30 mouse cellular contexts compared by ENCODE assay signal in genomic region chr2:141212291-141212690, GRCm38 (mm10).
"Had no signal": no experiment of that assay in that cellular context is flagged by ENCODE, and none has a peak within 500 bp of the region (broad histone marks: within the 10 kb centered on the region; RNA-seq: fewer than 3 reads in every experiment).

No protein-coding gene starts in this region.

- H3K4me1 ChIP-seq: limb, embryonic 10.5 days; limb, embryonic 12.5 days; limb, embryonic 13.5 days; limb, embryonic 15.5 days; liver, embryonic 12.5 days; liver, embryonic 13.5 days; liver, embryonic 15.5 days; lung, embryonic 15.5 days; megakaryocyte, embryonic 14.5 days; midbrain, embryonic 10.5 days; midbrain, embryonic 12.5 days; midbrain, embryonic 13.5 days; midbrain, embryonic 15.5 days; neural tube, embryonic 12.5 days had no signal

- H3K27me3 ChIP-seq: limb, embryonic 12.5 days; limb, embryonic 13.5 days; limb, embryonic 15.5 days; liver, embryonic 12.5 days; liver, embryonic 13.5 days; liver, embryonic 15.5 days; lung, embryonic 15.5 days; megakaryocyte, embryonic 14.5 days; midbrain, embryonic 12.5 days; midbrain, embryonic 13.5 days; midbrain, embryonic 15.5 days; neural tube, embryonic 12.5 days had no signal

- ATAC-seq: liver, embryonic 12.5 days; liver, postnatal 0 days; lung, postnatal 0 days; midbrain, embryonic 13.5 days; midbrain, embryonic 15.5 days; midbrain, embryonic 16.5 days had no signal

- H3K36me3 ChIP-seq: limb, embryonic 10.5 days; limb, embryonic 12.5 days; limb, embryonic 13.5 days; limb, embryonic 15.5 days; liver, embryonic 12.5 days; liver, embryonic 13.5 days; liver, embryonic 15.5 days; lung, embryonic 15.5 days; midbrain, embryonic 10.5 days; midbrain, embryonic 12.5 days; midbrain, embryonic 13.5 days; midbrain, embryonic 15.5 days; neural tube, embryonic 12.5 days had no signal

- H3K27ac ChIP-seq: limb, embryonic 10.5 days; limb, embryonic 12.5 days; limb, embryonic 13.5 days; limb, embryonic 15.5 days; liver, embryonic 12.5 days; liver, embryonic 13.5 days; liver, embryonic 14.5 days; liver, embryonic 15.5 days; lung, embryonic 15.5 days; macrophage; midbrain, embryonic 10.5 days; midbrain, embryonic 12.5 days; midbrain, embryonic 13.5 days; midbrain, embryonic 15.5 days; neural tube, embryonic 12.5 days had no signal

- H3K9me3 ChIP-seq: limb, embryonic 10.5 days; limb, embryonic 12.5 days; limb, embryonic 13.5 days; limb, embryonic 15.5 days; liver, embryonic 12.5 days; liver, embryonic 13.5 days; liver, embryonic 15.5 days; lung, embryonic 15.5 days; midbrain, embryonic 10.5 days; midbrain, embryonic 12.5 days; midbrain, embryonic 13.5 days; midbrain, embryonic 15.5 days; neural tube, embryonic 12.5 days had no signal

- H3K4me3 ChIP-seq: limb, embryonic 10.5 days; limb, embryonic 12.5 days; limb, embryonic 13.5 days; limb, embryonic 15.5 days; liver, embryonic 12.5 days; liver, embryonic 13.5 days; liver, embryonic 15.5 days; lung, embryonic 15.5 days; megakaryocyte, embryonic 14.5 days; midbrain, embryonic 10.5 days; midbrain, embryonic 12.5 days; midbrain, embryonic 13.5 days; midbrain, embryonic 15.5 days; myocyte; neural tube, embryonic 12.5 days had no signal

- DNase-seq: left cerebral cortex, postnatal 4 days; liver; liver, embryonic 13.5 days; liver, postnatal 0 days; lung, adult 18-20 months; lung, adult 2 months; lung, embryonic 14.5 days; lung, postnatal 10 days; lung, postnatal 14 days; lung, postnatal 36 days; lung, postnatal 4 days; midbrain, embryonic 14.5 days had no signal
